ENCODE assay signal across 22 mouse cellular contexts in the genomic region with DNA sequence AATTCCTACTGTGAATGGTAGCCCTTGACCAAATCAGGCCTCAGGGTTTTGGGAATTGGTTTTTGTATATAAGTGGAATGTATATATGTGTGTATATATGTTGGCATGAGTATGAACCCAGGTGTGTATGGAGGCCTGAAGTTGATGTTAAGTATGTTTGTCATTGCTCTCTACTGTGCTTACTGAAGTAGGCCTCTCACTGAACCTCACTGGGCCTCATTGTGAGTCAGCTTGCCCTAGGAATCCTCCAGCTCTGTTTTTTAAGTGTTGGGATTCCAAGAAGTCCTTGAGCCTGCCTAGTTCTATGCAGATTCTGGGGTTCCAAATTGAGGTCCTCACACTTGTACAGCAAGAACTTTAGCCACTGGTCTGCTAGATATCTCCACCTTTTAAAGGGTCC. TPM values are rescaled to one million over a fixed set of nuclear protein-coding genes. Genes with fewer than 3 reads are reported as not detected.
"Had no signal": no experiment of that assay in that cellular context is flagged by ENCODE, and none has a peak within 500 bp of the region (broad histone marks: within the 10 kb centered on the region; RNA-seq: fewer than 3 reads in every experiment).

No protein-coding gene starts in this region.

- H3K27ac ChIP-seq: hindbrain, postnatal 0 days; left cerebral cortex, adult 2 months; limb, embryonic 12.5 days; stomach, postnatal 0 days had no signal

- H3K4me1 ChIP-seq: limb, embryonic 12.5 days had no signal

- H3K36me3 ChIP-seq: limb, embryonic 12.5 days had no signal

- H3K27me3 ChIP-seq: limb, embryonic 12.5 days had no signal

- H3K4me2 ChIP-seq: limb, embryonic 12.5 days; midbrain, embryonic 11.5 days had no signal

- H3K4me3 ChIP-seq: left cerebral cortex, adult 2 months; limb, embryonic 12.5 days had no signal

- ATAC-seq: hindbrain, postnatal 0 days; inflammation-experienced regulatory T-cells, adult 6 months; intestine, embryonic 16.5 days had no signal

- DNase-seq: kidney, adult 18-20 months; kidney, adult 9 months; kidney, postnatal 25 days; layer of hippocampus, postnatal 36 days; midbrain, embryonic 14.5 days; thymus, adult 2 months; thymus, postnatal 14 days; thymus, postnatal 4 days had no signal

- H3K9ac ChIP-seq: limb, embryonic 12.5 days had no signal

RNA-seq across cellular contexts. Expression of a gene that starts 15.9 kb away (rescaled TPM):
- polyA plus RNA-seq: hindbrain, postnatal 0 days; inflammation-experienced regulatory T-cells, adult 6 months; intestine, embryonic 16.5 days; kidney, embryonic 16.5 days; limb, embryonic 12.5 days; liver, adult 2 months; midbrain, embryonic 11.5 days; midbrain, embryonic 14.5 days; midbrain, postnatal 0 days; neural tube, embryonic 11.5 days; neural tube, embryonic 14.5 days; small intestine, adult 2 months; stomach, embryonic 14.5 days; stomach, postnatal 0 days; thymus, adult 2 months had no signal

RNA-seq across cellular contexts. Expression of a gene that starts 32.3 kb away (rescaled TPM):
- polyA plus RNA-seq: inflammation-experienced regulatory T-cells, adult 6 months; kidney, embryonic 16.5 days; limb, embryonic 12.5 days; liver, adult 2 months; midbrain, embryonic 11.5 days; midbrain, embryonic 14.5 days; midbrain, postnatal 0 days; neural tube, embryonic 11.5 days; neural tube, embryonic 14.5 days; small intestine, adult 2 months; stomach, embryonic 14.5 days had no signal

RNA-seq across cellular contexts. Expression of a gene that starts 48.2 kb away (rescaled TPM):
- polyA plus RNA-seq: hindbrain, postnatal 0 days; kidney, embryonic 16.5 days; limb, embryonic 12.5 days; liver, adult 2 months; midbrain, embryonic 11.5 days; midbrain, embryonic 14.5 days; midbrain, postnatal 0 days; neural tube, embryonic 11.5 days; neural tube, embryonic 14.5 days; stomach, postnatal 0 days; thymus, adult 2 months had no signal
